Mouse (Mus musculus) liver, postnatal 0 days (tissue): ENCODE data around the gene Rbpj.

Source experiments
- CTCF ChIP-seq: sonication (generic); IDR thresholded peaks from 2 replicates; pipeline ENCODE4 v1.5.1; 2016; ENCODE audit warnings: antibody characterized with exemption, low read depth
- EP300 ChIP-seq: IDR thresholded peaks from 2 replicates; pipeline ENCODE4 v1.6.1; 2016; ENCODE audit warnings: antibody characterized with exemption, low read depth, mild to moderate bottlenecking

GRCm38 (mm10) chr5:53460196-53460595 is 5.8 kb upstream of the Rbpj start:
- TF ChIP-seq EP300 (no peak), CTCF (no peak)
